Mouse (Mus musculus): ENCODE data around the gene Phykpl. TPM values are rescaled to one million over a fixed set of nuclear protein-coding genes. Genes with fewer than 3 reads are reported as not detected.

Gene Phykpl
- total RNA-seq, 2 experiments from 2014 or later = 8.1 to 9.4 TPM

GRCm38 (mm10) chr11:51644217-51644616 lies 59.7 kb downstream of the Phykpl start:
- no peak for TF ChIP-seq CTCF (conservative IDR thresholded peaks at IDR 0.05)
- no peak for DNase-seq (ENCODE audit: low spot score in 2 of 2)
- H3K27ac ChIP-seq = no peak overlapping the region
- H3K4me3 ChIP-seq = no peak overlapping the region

GRCm38 (mm10) chr11:51645293-51645692 lies 60.7 kb downstream of the Phykpl start:
- TF ChIP-seq CTCF (conservative IDR thresholded peaks at IDR 0.05) = no peak
- no peak for DNase-seq (ENCODE audit: low spot score in 2 of 2)
- H3K27ac ChIP-seq = no peak overlapping the region

GRCm38 (mm10) chr11:51646245-51646644 lies 61.7 kb downstream of the Phykpl start:
- no peak for TF ChIP-seq CTCF (conservative IDR thresholded peaks at IDR 0.05)
- no peak for DNase-seq (ENCODE audit: low spot score in 2 of 2)
- no peak overlapping the region for H3K4me3 ChIP-seq
- H3K27ac ChIP-seq = peak overlapping the region; percentile 70

More at GRCm38 (mm10) chr11:51645293-51645692, 60.7 kb downstream of the Phykpl start:
- H3K4me3 ChIP-seq = no peak overlapping the region

GRCm38 (mm10) chr11:51646751-51647667 lies 62.5 kb downstream of the Phykpl start:
- TF ChIP-seq CTCF (conservative IDR thresholded peaks at IDR 0.05) = no peak
- no peak overlapping the region; the same call in 1 of the 2 replicates for H3K4me3 ChIP-seq
- DNase-seq (ENCODE audit: low spot score in 2 of 2) = peak in 1 of 2 experiments; percentile 16
- H3K27ac ChIP-seq = peak overlapping the region; percentile 70

GRCm38 (mm10) chr11:51648566-51648965 lies 64.0 kb downstream of the Phykpl start:
- DNase-seq (ENCODE audit: low spot score in 2 of 2) = no peak
- no peak for TF ChIP-seq CTCF (conservative IDR thresholded peaks at IDR 0.05)
- Histone ChIP-seq H3K4me3 (no peak overlapping the region), H3K27ac (peak overlapping the region; percentile 51; the same call in 1 of the 2 replicates)

GRCm38 (mm10) chr11:51649111-51649888 lies 64.7 kb downstream of the Phykpl start:
- 0 out of 2 replicates have a peak, but pooled peaks have one; percentile 2 for TF ChIP-seq CTCF (conservative IDR thresholded peaks at IDR 0.05)
- no peak for DNase-seq (ENCODE audit: low spot score in 2 of 2)
- Histone ChIP-seq H3K27ac (peak overlapping the region; percentile 82; the same call in 1 of the 2 replicates), H3K4me3 (peak overlapping the region; percentile 74)

- Histone ChIP-seq H3K27ac (peak overlapping the region; percentile 82), H3K4me3 (peak overlapping the region; percentile 74)
- DNase-seq (ENCODE audit: low spot score in 2 of 2) = peak in 1 of 2 experiments; percentile 16
- no peak for TF ChIP-seq CTCF (conservative IDR thresholded peaks at IDR 0.05)
Observed at GRCm38 (mm10) chr11:51649889-51650199, 65.3 kb downstream of the Phykpl start.

- no peak for DNase-seq (ENCODE audit: low spot score in 2 of 2)
- Histone ChIP-seq H3K4me3 (peak overlapping the region; percentile 74), H3K27ac (peak overlapping the region; percentile 82)
- TF ChIP-seq CTCF (conservative IDR thresholded peaks at IDR 0.05) = no peak
Observed at GRCm38 (mm10) chr11:51650261-51650660, 65.7 kb downstream of the Phykpl start.

- TF ChIP-seq CTCF (conservative IDR thresholded peaks at IDR 0.05) = no peak; the same call in 1 of the 2 replicates
- DNase-seq (ENCODE audit: low spot score in 2 of 2) = peak in 1 of 2 experiments; percentile 32
Observed at GRCm38 (mm10) chr11:51650691-51651515, 66.3 kb downstream of the Phykpl start, which contains the start of the genes N4bp3 and D930048N14Rik. Gene N4bp3, minus strand, starts transcription at chr11:51650842. Gene D930048N14Rik, plus strand, starts transcription at chr11:51650954.

GRCm38 (mm10) chr11:51652889-51653418 lies 68.4 kb downstream of the Phykpl start:
- H3K27ac ChIP-seq = no peak overlapping the region
- no peak for DNase-seq (ENCODE audit: low spot score in 2 of 2)
- peak; percentile 17; the same call in 1 of the 2 replicates for TF ChIP-seq CTCF (conservative IDR thresholded peaks at IDR 0.05)
- H3K4me3 ChIP-seq = no peak overlapping the region

More at GRCm38 (mm10) chr11:51650691-51651515, 66.3 kb downstream of the Phykpl start, which contains the start of the genes N4bp3 and D930048N14Rik:
- Histone ChIP-seq H3K4me3 (peak within 1 kb of the TSS; percentile 74), H3K27ac (peak within 1 kb of the TSS; percentile 82)

- Histone ChIP-seq H3K4me3 (no peak overlapping the region), H3K27ac (no peak overlapping the region)
- TF ChIP-seq CTCF (conservative IDR thresholded peaks at IDR 0.05) = no peak
- DNase-seq (ENCODE audit: low spot score in 2 of 2) = no peak
Observed at GRCm38 (mm10) chr11:51653736-51654135, 69.2 kb downstream of the Phykpl start.

Other genes starting within 250 kb of the Phykpl start
- 100 to 1,000 TPM; 149 to 155 TPM for gene Hnrnpab, start 22.1 kb downstream of the Phykpl start, total RNA-seq (2021)
- 10 to 100 TPM; 41.7 to 48.2 TPM for gene Nhp2, start 35.0 kb downstream of the Phykpl start, total RNA-seq (2021)
- gene Rmnd5b, start 51.1 kb downstream of the Phykpl start, total RNA-seq (2021) = 10 to 100 TPM; 59.8 to 65.2 TPM
- gene N4bp3, start 66.1 kb downstream of the Phykpl start, total RNA-seq (2021) = 10 to 100 TPM; 11.3 to 16.4 TPM
- 1 to 10 TPM; 1.4 to 2.4 TPM for gene D930048N14Rik, start 66.2 kb downstream of the Phykpl start, total RNA-seq (2021)
- gene 0610009B22Rik, start 104.1 kb downstream of the Phykpl start, total RNA-seq (2021) = 10 to 100 TPM; 33.7 to 37.3 TPM
- 10 to 100 TPM; 17.6 to 21.6 TPM for gene Sec24a, start 178.9 kb downstream of the Phykpl start, total RNA-seq (2021)
- gene Sar1b, start 178.9 kb downstream of the Phykpl start, total RNA-seq (2021) = 10 to 100 TPM; 71.7 to 72.0 TPM

Data from layer of hippocampus, adult 2 months (tissue).